Mouse (Mus musculus) MEL (cell line): ENCODE results near the gene Catspere2.
"Not testable (repeated sequence)": the region's sequence is repeated elsewhere in the genome, so short reads cannot be mapped to it uniquely, and the experiment has no call there.

Experiments used
- CHD1 ChIP-seq: IDR thresholded peaks from 2 replicates; pipeline ENCODE4 v1.6.1; 2012; ENCODE audit warnings: low read depth, mild to moderate bottlenecking, inconsistent platforms, low read length, improper control_type of control experiment
- CHD2 ChIP-seq: IDR thresholded peaks from 2 replicates; pipeline ENCODE4 v1.6.1; 2011; ENCODE audit warnings: low read length, improper control_type of control experiment
- CTCF ChIP-seq, 3 experiments: IDR thresholded peaks in 2 of 3; conservative IDR thresholded peaks in 1 of 3; 2 replicates each; pipeline ENCODE4 v1.5.1; 2011 to 2012; ENCODE audit warnings: low read length in 3 of 3, low read depth in 2 of 3, mild to moderate bottlenecking in 2 of 3, improper control_type of control experiment in 1 of 3, inconsistent platforms in 1 of 3, mixed read lengths in 1 of 3, moderate library complexity in 1 of 3; ENCODE audit not compliant: control insufficient read depth in 1 of 3, insufficient read depth in 1 of 3, poor library complexity in 1 of 3, severe bottlenecking in 1 of 3
- EP300 ChIP-seq, 2 experiments: IDR thresholded peaks; 2 replicates each; pipeline ENCODE4 v1.6.1; 2011; ENCODE audit warnings: improper control_type of control experiment in 2 of 2, low read length in 2 of 2, low read depth in 1 of 2, mild to moderate bottlenecking in 1 of 2
- KAT2A ChIP-seq: conservative IDR thresholded peaks from 2 replicates; pipeline ENCODE4 v1.6.1; 2012; ENCODE audit warnings: low read depth, low read length, improper control_type of control experiment, inconsistent platforms
- TAL1 ChIP-seq: IDR thresholded peaks from 2 replicates; pipeline ENCODE4 v1.6.1; 2012; ENCODE audit warnings: mild to moderate bottlenecking, inconsistent platforms, low read length, moderate library complexity, mixed read lengths
- USF1 ChIP-seq: IDR thresholded peaks from 2 replicates; pipeline ENCODE4 v1.6.1; 2014; ENCODE audit warnings: low read depth, mild to moderate bottlenecking, inconsistent platforms, low read length, improper control_type of control experiment, moderate library complexity
- ZNF384 ChIP-seq: IDR thresholded peaks from 2 replicates; pipeline ENCODE4 v1.6.1; 2012; ENCODE audit warnings: low read depth, mild to moderate bottlenecking, inconsistent platforms, low read length, improper control_type of control experiment

DNA sequence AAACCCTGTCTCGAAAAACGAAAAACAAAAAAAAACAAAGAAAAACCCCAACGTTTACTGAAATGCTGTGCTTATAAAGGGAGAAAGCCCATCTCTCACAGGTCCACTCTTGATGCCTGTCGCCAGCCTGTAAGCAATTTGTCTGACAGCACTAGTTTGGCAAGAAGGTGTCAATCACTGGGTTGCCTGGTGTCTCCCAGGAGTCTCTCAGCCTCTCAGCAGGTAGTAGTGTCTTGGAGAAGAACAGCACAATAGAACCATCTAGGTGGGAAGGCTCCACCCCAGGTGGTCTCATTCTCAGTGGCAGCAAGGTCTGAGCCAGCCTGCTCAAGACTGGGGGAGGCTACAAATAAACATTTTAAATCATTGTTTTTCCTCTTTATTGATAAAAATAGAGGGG lies 224.6 kb downstream of the Catspere2 start:
- not testable (repeated sequence) for TF ChIP-seq CTCF (IDR thresholded peaks at IDR 0.05 in 2 of 3, conservative IDR thresholded peaks at IDR 0.05 in 1 of 3; ENCODE audit: control insufficient read depth in 1 of 3, insufficient read depth in 1 of 3, low read depth in 2 of 3, low read length in 3 of 3, poor library complexity in 1 of 3, severe bottlenecking in 1 of 3); USF1; TAL1; CHD1; CHD2; EP300 (IDR thresholded peaks at IDR 0.05; ENCODE audit: low read depth in 1 of 2, low read length in 2 of 2); KAT2A; ZNF384
